ENCODE assay signal across 19 mouse cellular contexts in the genomic region with DNA sequence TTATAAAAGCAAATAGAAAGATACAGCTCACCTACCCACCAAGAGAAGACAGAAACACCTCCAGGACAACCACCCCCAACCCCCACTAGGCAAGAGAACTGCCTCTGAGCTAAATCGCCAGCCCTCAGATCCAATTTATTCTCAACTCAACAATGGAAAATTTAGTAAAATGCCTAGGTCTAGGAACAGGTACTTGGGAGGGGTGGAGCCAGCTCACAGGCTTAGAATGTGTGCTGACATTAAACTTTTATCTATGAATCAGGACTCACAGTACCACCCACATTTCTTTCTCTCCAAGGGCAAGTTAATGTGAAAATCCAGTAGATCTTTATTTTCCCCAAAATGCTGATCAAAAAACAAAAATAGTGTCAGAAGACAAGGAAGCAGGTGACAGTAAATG.
DNase-seq lines count a peak whose midpoint lies in the region; ATAC-seq and TF ChIP-seq lines count a peak whose summit lies in the region.
"Had no signal": no experiment of that assay in that cellular context is flagged by ENCODE, and none has a peak within 500 bp of the region (broad histone marks: within the 10 kb centered on the region; RNA-seq: fewer than 3 reads in every experiment).

No protein-coding gene starts in this region.

- peaks cover 43% of the 10 kb centered on the region for H3K4me1 ChIP-seq in kidney, embryonic 15.5 days
- H3K4me1 ChIP-seq in stomach, embryonic 16.5 days (ENCODE audit: control insufficient read depth, insufficient read depth, low read length), result peaks cover 9% of the 10 kb centered on the region; the same call in 1 of the 2 replicates
- H3K4me1 ChIP-seq in stomach, postnatal 0 days (replicated peaks; ENCODE audit: control insufficient read depth, insufficient read depth), result no peaks in the 10 kb centered on the region
- peaks cover 56% of the 10 kb centered on the region for H3K4me1 ChIP-seq in limb, embryonic 10.5 days

- H3K27me3 ChIP-seq in kidney, embryonic 15.5 days, result peaks cover 8% of the 10 kb centered on the region; the same call in 1 of the 2 replicates
- H3K27me3 ChIP-seq in stomach, embryonic 16.5 days (ENCODE audit: control insufficient read depth, insufficient read depth, low read length), result no peaks in the 10 kb centered on the region
- H3K27me3 ChIP-seq in stomach, postnatal 0 days (ENCODE audit: control insufficient read depth, insufficient read depth, low read length), result no peaks in the 10 kb centered on the region
- H3K27me3 ChIP-seq in limb, embryonic 10.5 days (ENCODE audit: low read depth, poor library complexity, severe bottlenecking), result no peaks in the 10 kb centered on the region
- H3K27me3 ChIP-seq: stomach, embryonic 15.5 days had no signal

- DNase-seq in kidney, adult 18-20 months, result no peak
- DNase-seq in stomach, postnatal 0 days (ENCODE audit: low spot score), result no peak
- DNase-seq in limb, embryonic 10.5 days (ENCODE audit: low spot score), result no peak
- no peak for DNase-seq in heart, postnatal 14 days
- DNase-seq: adrenal gland, postnatal 10 days; gastrocnemius, postnatal 14 days; liver; liver, postnatal 0 days; retina, postnatal 1 day had no signal

- intact Hi-C loops in heart, postnatal 14 days (cut with DNase I), result loop anchor here (10.0 kb wide), 6 partner anchors 91 to 351 kb away; no protein-coding TSS in a partner anchor

- no peaks in the 10 kb centered on the region for H3K9me3 ChIP-seq in kidney, embryonic 15.5 days (replicated peaks)
- no peaks in the 10 kb centered on the region for H3K9me3 ChIP-seq in stomach, embryonic 16.5 days (replicated peaks; ENCODE audit: control insufficient read depth, low read length)
- H3K9me3 ChIP-seq in stomach, postnatal 0 days (ENCODE audit: control insufficient read depth, low read length), result no peaks in the 10 kb centered on the region
- no peaks in the 10 kb centered on the region for H3K9me3 ChIP-seq in limb, embryonic 10.5 days (replicated peaks)
- H3K9me3 ChIP-seq: embryonic facial prominence, embryonic 13.5 days; forebrain, embryonic 15.5 days; heart, embryonic 10.5 days; hindbrain, embryonic 12.5 days; stomach, embryonic 15.5 days had no signal

- H3K9ac ChIP-seq in kidney, embryonic 15.5 days, result no peak overlapping the region
- no peak overlapping the region for H3K9ac ChIP-seq in stomach, embryonic 16.5 days (ENCODE audit: low read length)
- H3K9ac ChIP-seq in stomach, postnatal 0 days (ENCODE audit: low read length), result no peak overlapping the region
- H3K9ac ChIP-seq: embryonic facial prominence, embryonic 13.5 days; forebrain, embryonic 15.5 days; hindbrain, embryonic 12.5 days; liver, postnatal 0 days; stomach, embryonic 15.5 days had no signal

- no peak for TF ChIP-seq EP300 in stomach, postnatal 0 days (optimal IDR thresholded peaks at IDR 0.05)

- no peak overlapping the region for H3K4me3 ChIP-seq in kidney, embryonic 15.5 days (replicated peaks)
- H3K4me3 ChIP-seq in stomach, embryonic 16.5 days (replicated peaks; ENCODE audit: low read length), result no peak overlapping the region
- no peak overlapping the region for H3K4me3 ChIP-seq in stomach, postnatal 0 days (ENCODE audit: low read depth, low read length)
- H3K4me3 ChIP-seq in limb, embryonic 10.5 days, result no peak overlapping the region
- H3K4me3 ChIP-seq: embryonic facial prominence, embryonic 13.5 days; forebrain, embryonic 15.5 days; hindbrain, embryonic 12.5 days; stomach, embryonic 15.5 days had no signal

- H3K4me2 ChIP-seq in kidney, embryonic 15.5 days, result no peak overlapping the region
- H3K4me2 ChIP-seq in stomach, embryonic 16.5 days (ENCODE audit: low read depth, low read length), result no peak overlapping the region
- H3K4me2 ChIP-seq in stomach, postnatal 0 days (replicated peaks; ENCODE audit: low read depth), result no peak overlapping the region
- H3K4me2 ChIP-seq: embryonic facial prominence, embryonic 13.5 days; forebrain, embryonic 15.5 days; hindbrain, embryonic 12.5 days had no signal

- no peak for TF ChIP-seq CTCF in stomach, postnatal 0 days (IDR thresholded peaks at IDR 0.05; ENCODE audit: low read depth)

- 72% methylated on average over 1 of the region's 1 CpGs for WGBS in kidney, embryonic 15.5 days
- WGBS in stomach, embryonic 16.5 days, result 39% methylated on average over 1 of the region's 1 CpGs
- 56% methylated on average over 1 of the region's 1 CpGs for WGBS in stomach, postnatal 0 days
- WGBS in limb, embryonic 10.5 days, result 51% methylated on average over 1 of the region's 1 CpGs

- H3K27ac ChIP-seq in kidney, embryonic 15.5 days, result 0 out of 2 replicates have a peak overlapping the region, but pooled peaks have one; percentile 66
- H3K27ac ChIP-seq in stomach, embryonic 16.5 days (ENCODE audit: low read length), result peak overlapping the region; percentile 67; the same call in 1 of the 2 replicates
- no peak overlapping the region for H3K27ac ChIP-seq in stomach, postnatal 0 days (replicated peaks)
- peak overlapping the region; percentile 100 for H3K27ac ChIP-seq in limb, embryonic 10.5 days
- H3K27ac ChIP-seq: embryonic facial prominence, embryonic 13.5 days; forebrain, embryonic 15.5 days; hindbrain, embryonic 12.5 days had no signal

- no peak for ATAC-seq in kidney, embryonic 15.5 days (replicated peaks; ENCODE audit: low FRiP score)
- ATAC-seq in stomach, embryonic 16.5 days (ENCODE audit: insufficient read depth, low FRiP score), result no peak
- no peak for ATAC-seq in stomach, postnatal 0 days (ENCODE audit: low FRiP score, low TSS enrichment)
- no peak for ATAC-seq in granulocyte monocyte progenitor cell, adult 5-6 weeks (replicated peaks; ENCODE audit: poor library complexity, severe bottlenecking)
- ATAC-seq: CD4-positive, CD25-positive, alpha-beta regulatory T cell, adult 4 months; liver, postnatal 0 days; Patski had no signal

- no peaks in the 10 kb centered on the region for H3K36me3 ChIP-seq in kidney, embryonic 15.5 days
- no peaks in the 10 kb centered on the region for H3K36me3 ChIP-seq in stomach, embryonic 16.5 days (ENCODE audit: control insufficient read depth, insufficient read depth, low read length)
- no peaks in the 10 kb centered on the region for H3K36me3 ChIP-seq in stomach, postnatal 0 days (ENCODE audit: control insufficient read depth, insufficient read depth, low read length)
- H3K36me3 ChIP-seq in limb, embryonic 10.5 days, result peaks cover 4% of the 10 kb centered on the region; the same call in 1 of the 2 replicates
- H3K36me3 ChIP-seq: embryonic facial prominence, embryonic 13.5 days; forebrain, embryonic 15.5 days; heart, embryonic 10.5 days; hindbrain, embryonic 12.5 days; stomach, embryonic 15.5 days had no signal
